Mouse (Mus musculus) hindbrain, embryonic 16.5 days (tissue): ENCODE measurements around the gene Krtap27-1. TPM values are rescaled to one million over a fixed set of nuclear protein-coding genes. Genes with fewer than 3 reads are reported as not detected.
A peak's percentile ranks its signal among the peaks of the same experiment; 100 is the strongest.

Experiments used
- ATAC-seq: fragments of 200-750 bp; cut with Nextera tagmentation; 2 replicates; pipeline ENCODE4 v1.8.0; 2017; ENCODE audit warnings: moderate TSS enrichment, moderate library complexity
- H3K27ac ChIP-seq: fragments of 300-500 bp; sonication (generic); 2 replicates; pipeline ENCODE4 v1.5.1; 2014; ENCODE audit warnings: low read depth, mild to moderate bottlenecking, control low read depth, low read length, moderate library complexity
- H3K27me3 ChIP-seq: fragments of 300-500 bp; sonication (generic); replicated peaks from 2 replicates; pipeline ENCODE4 v1.6.1; 2014; ENCODE audit warnings: low read length; ENCODE audit not compliant: control insufficient read depth, insufficient read depth
- H3K36me3 ChIP-seq: fragments of 300-500 bp; sonication (generic); 2 replicates; pipeline ENCODE4 v1.6.1; 2014; ENCODE audit warnings: mild to moderate bottlenecking, low read length, moderate library complexity, mixed read lengths; ENCODE audit not compliant: control insufficient read depth, insufficient read depth
- H3K4me1 ChIP-seq: fragments of 300-500 bp; sonication (generic); 2 replicates; pipeline ENCODE4 v1.6.1; 2014; ENCODE audit warnings: low read depth, low read length; ENCODE audit not compliant: control insufficient read depth, insufficient read depth
- H3K4me2 ChIP-seq: fragments of 300-500 bp; sonication (generic); 2 replicates; pipeline ENCODE4 v1.6.1; 2014; ENCODE audit warnings: mild to moderate bottlenecking, low read length, control low read depth, moderate library complexity
- H3K4me3 ChIP-seq: fragments of 300-500 bp; sonication (generic); 2 replicates; pipeline ENCODE4 v1.5.1; 2014; ENCODE audit warnings: mild to moderate bottlenecking, low read length, control low read depth, moderate library complexity
- H3K9ac ChIP-seq: fragments of 300-500 bp; sonication (generic); 2 replicates; pipeline ENCODE4 v1.6.1; 2014; ENCODE audit warnings: low read depth, mild to moderate bottlenecking, control low read depth, low read length, moderate library complexity
- H3K9me3 ChIP-seq: fragments of 300-500 bp; sonication (generic); 2 replicates; pipeline ENCODE4 v1.6.1; 2014; ENCODE audit warnings: mild to moderate bottlenecking, low read length, moderate library complexity; ENCODE audit not compliant: control insufficient read depth
- WGBS: fragments of 180-500 bp; shearing (Covaris S2); extraction: QIAGEN DNeasy Blood & Tissue Kit; methylation state at CpG from one replicate; pipeline ENCODE4 v1.1.7; 2014; 5-methylcytosine and 5-hydroxymethylcytosine counted together
- polyA plus RNA-seq: library from polyadenylated mRNA; unstranded; fragments of >200 nt; fragmentation: Nextera tagmentation; extraction: Ambion mirVana; gene quantifications from 2 replicates; pipeline ENCODE4 v1.2.1, GENCODE M21; 2015

The Krtap27-1 gene
- polyA plus RNA-seq, 1 experiment from 2014 or later = not detected

GRCm38 (mm10) chr16:88679099-88679498 is 7.6 kb upstream of the Krtap27-1 start:
- Histone ChIP-seq H3K9ac (no peak overlapping the region), H3K36me3 (no peaks in the 10 kb centered on the region), H3K4me2 (no peak overlapping the region), H3K4me3 (no peak overlapping the region), H3K4me1 (no peaks in the 10 kb centered on the region), H3K27me3 (no peaks in the 10 kb centered on the region), H3K9me3 (no peaks in the 10 kb centered on the region), H3K27ac (no peak overlapping the region)
- WGBS = 85% methylated on average over 6 of the region's 6 CpGs
- ATAC-seq = no peak

GRCm38 (mm10) chr16:88657426-88657825 is 14.0 kb downstream of the Krtap27-1 start:
- H3K4me3 ChIP-seq = no peak overlapping the region

GRCm38 (mm10) chr16:88651952-88652351 is 19.5 kb downstream of the Krtap27-1 start:
- Histone ChIP-seq H3K4me3 (no peak overlapping the region), H3K4me1 (no peaks in the 10 kb centered on the region), H3K36me3 (no peaks in the 10 kb centered on the region), H3K9ac (no peak overlapping the region), H3K27ac (no peak overlapping the region), H3K9me3 (no peaks in the 10 kb centered on the region), H3K4me2 (no peak overlapping the region), H3K27me3 (no peaks in the 10 kb centered on the region)
- 79% methylated on average over 2 of the region's 2 CpGs for WGBS
- ATAC-seq = no peak

More at GRCm38 (mm10) chr16:88657426-88657825, 14.0 kb downstream of the Krtap27-1 start:
- peak; percentile 65; the same call in 1 of the 2 replicates for ATAC-seq
- no peak overlapping the region for H3K9ac ChIP-seq
- WGBS = 67% methylated on average over 1 of the region's 1 CpGs
- no peak overlapping the region for H3K4me2 ChIP-seq
- no peaks in the 10 kb centered on the region for H3K36me3 ChIP-seq
- no peak overlapping the region for H3K27ac ChIP-seq
- H3K27me3 ChIP-seq = no peaks in the 10 kb centered on the region
- no peaks in the 10 kb centered on the region for H3K4me1 ChIP-seq
- H3K9me3 ChIP-seq = no peaks in the 10 kb centered on the region

- Histone ChIP-seq H3K27me3 (no peaks in the 10 kb centered on the region), H3K27ac (no peak overlapping the region), H3K4me3 (no peak overlapping the region), H3K9ac (no peak overlapping the region), H3K9me3 (no peaks in the 10 kb centered on the region), H3K36me3 (no peaks in the 10 kb centered on the region), H3K4me2 (no peak overlapping the region), H3K4me1 (no peaks in the 10 kb centered on the region)
- no peak for ATAC-seq
- 92% methylated on average over 1 of the region's 1 CpGs for WGBS
Observed at GRCm38 (mm10) chr16:88651082-88651481, 20.4 kb downstream of the Krtap27-1 start.

- WGBS = 80% methylated on average over 10 of the region's 10 CpGs
- ATAC-seq = no peak
- H3K27ac ChIP-seq = no peak within 1 kb of the TSS
- no peaks in the 10 kb centered on the region for H3K4me1 ChIP-seq
- no peak within 1 kb of the TSS for H3K4me3 ChIP-seq
- no peak within 1 kb of the TSS for H3K9ac ChIP-seq
- H3K4me2 ChIP-seq = no peak within 1 kb of the TSS
- H3K9me3 ChIP-seq = no peaks in the 10 kb centered on the region
- no peaks in the 10 kb centered on the region for H3K27me3 ChIP-seq
- H3K36me3 ChIP-seq = no peaks in the 10 kb centered on the region
Observed at GRCm38 (mm10) chr16:88647358-88647846, 24.1 kb downstream of the Krtap27-1 start, which contains the start of gene Krtap26-1. Gene Krtap26-1 (minus strand): TSS chr16:88647796.

GRCm38 (mm10) chr16:88646366-88647111 is 24.9 kb downstream of the Krtap27-1 start:
- no peak overlapping the region for H3K9ac ChIP-seq
- no peaks in the 10 kb centered on the region for H3K4me1 ChIP-seq
- no peaks in the 10 kb centered on the region for H3K27me3 ChIP-seq
- H3K4me3 ChIP-seq = no peak overlapping the region
- H3K9me3 ChIP-seq = no peaks in the 10 kb centered on the region
- no peak overlapping the region for H3K27ac ChIP-seq
- H3K36me3 ChIP-seq = no peaks in the 10 kb centered on the region
- no peak for ATAC-seq
- no peak overlapping the region for H3K4me2 ChIP-seq
- WGBS = 79% methylated on average over 8 of the region's 8 CpGs

GRCm38 (mm10) chr16:88640053-88640452 is 31.4 kb downstream of the Krtap27-1 start:
- no peak overlapping the region for H3K4me3 ChIP-seq
- ATAC-seq = no peak
- H3K9me3 ChIP-seq = 0 out of 2 replicates have a peak, but pooled peaks cover 2% of the 10 kb centered on the region
- H3K9ac ChIP-seq = no peak overlapping the region
- 91% methylated on average over 3 of the region's 3 CpGs for whole genome bisulfite sequencing
- H3K36me3 ChIP-seq = no peaks in the 10 kb centered on the region
- H3K27ac ChIP-seq = no peak overlapping the region
- no peak overlapping the region for H3K4me2 ChIP-seq
- no peaks in the 10 kb centered on the region for H3K27me3 ChIP-seq
- no peaks in the 10 kb centered on the region for H3K4me1 ChIP-seq

GRCm38 (mm10) chr16:88635142-88635541 is 36.3 kb downstream of the Krtap27-1 start:
- WGBS = 44% methylated on average over 4 of the region's 4 CpGs
- Histone ChIP-seq H3K36me3 (no peaks in the 10 kb centered on the region), H3K27ac (no peak overlapping the region), H3K4me2 (no peak overlapping the region), H3K9ac (no peak overlapping the region), H3K27me3 (no peaks in the 10 kb centered on the region), H3K9me3 (no peaks in the 10 kb centered on the region), H3K4me3 (no peak overlapping the region), H3K4me1 (no peaks in the 10 kb centered on the region)
- peak; percentile 60 for ATAC-seq

GRCm38 (mm10) chr16:88631474-88631873 is 40.0 kb downstream of the Krtap27-1 start:
- Histone ChIP-seq H3K4me2 (no peak overlapping the region), H3K4me1 (no peaks in the 10 kb centered on the region), H3K4me3 (no peak overlapping the region), H3K36me3 (no peaks in the 10 kb centered on the region), H3K27ac (no peak overlapping the region), H3K27me3 (no peaks in the 10 kb centered on the region), H3K9ac (no peak overlapping the region), H3K9me3 (no peaks in the 10 kb centered on the region)
- 69% methylated on average over 4 of the region's 4 CpGs for WGBS
- ATAC-seq = no peak
